Mouse (Mus musculus): ENCODE data around the gene Plekha7. TPM values are rescaled to one million over a fixed set of nuclear protein-coding genes. Genes with fewer than 3 reads are reported as not detected.

Plekha7 gene
- polyA plus RNA-seq, 1 experiment from 2014 or later = 8.8 TPM

GRCm38 (mm10) chr7:116240791-116241474 is 67.2 kb downstream of the Plekha7 start:
- H3K4me3 ChIP-seq (ENCODE audit: low read depth, low read length) = no peak overlapping the region
- H3K27ac ChIP-seq (ENCODE audit: low read depth, low read length) = no peak overlapping the region
- H3K4me1 ChIP-seq (replicated peaks; ENCODE audit: control insufficient read depth, insufficient read depth, low read length) = 0 out of 2 replicates have a peak, but pooled peaks cover 5% of the 10 kb centered on the region
- no peak overlapping the region for H3K9ac ChIP-seq (ENCODE audit: low read depth, low read length)
- WGBS = 77% methylated on average over 12 of the region's 12 CpGs
- H3K9me3 ChIP-seq (ENCODE audit: control insufficient read depth, low read length) = no peaks in the 10 kb centered on the region
- 0 out of 2 replicates have a peak, but pooled peaks cover 14% of the 10 kb centered on the region for H3K27me3 ChIP-seq (ENCODE audit: control insufficient read depth, insufficient read depth, low read length)
- DNase-seq (ENCODE audit: low spot score) (no peak), ATAC-seq (ENCODE audit: low FRiP score) (no peak)
- no peak overlapping the region for H3K4me2 ChIP-seq (replicated peaks; ENCODE audit: low read depth, low read length)
- no peaks in the 10 kb centered on the region for H3K36me3 ChIP-seq (ENCODE audit: control insufficient read depth, insufficient read depth, low read length)

DNA sequence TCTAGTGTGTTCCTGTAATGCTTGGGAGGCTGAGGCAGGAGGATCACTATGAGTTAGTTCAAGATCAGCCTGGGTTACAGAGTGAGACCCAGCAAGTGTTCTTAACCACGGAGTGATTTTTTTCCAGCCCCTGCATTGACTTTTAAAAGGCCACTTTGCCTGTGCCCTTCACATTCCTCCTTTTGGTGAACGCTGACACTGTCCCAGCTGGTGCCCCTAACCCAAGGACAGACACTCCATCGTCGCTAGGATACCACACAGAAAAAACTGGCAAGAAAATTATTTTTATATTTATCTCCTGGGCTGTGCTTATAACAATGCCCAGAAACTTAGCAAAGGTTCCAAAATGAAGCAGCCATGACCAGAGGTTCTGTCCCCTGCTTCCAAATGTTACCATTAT is 67.8 kb downstream of the Plekha7 start:
- H3K9ac ChIP-seq (ENCODE audit: low read depth, low read length) = no peak overlapping the region
- WGBS = 84% methylated on average over 4 of the region's 4 CpGs
- peaks cover 5% of the 10 kb centered on the region; the same call in 1 of the 2 replicates for H3K4me1 ChIP-seq (replicated peaks; ENCODE audit: control insufficient read depth, insufficient read depth, low read length)
- no peaks in the 10 kb centered on the region for H3K9me3 ChIP-seq (ENCODE audit: control insufficient read depth, low read length)
- DNase-seq (ENCODE audit: low spot score) (no peak), ATAC-seq (ENCODE audit: low FRiP score) (no peak)
- H3K4me3 ChIP-seq (ENCODE audit: low read depth, low read length) = no peak overlapping the region
- H3K36me3 ChIP-seq (ENCODE audit: control insufficient read depth, insufficient read depth, low read length) = no peaks in the 10 kb centered on the region
- peaks cover 14% of the 10 kb centered on the region; the same call in 1 of the 2 replicates for H3K27me3 ChIP-seq (ENCODE audit: control insufficient read depth, insufficient read depth, low read length)
- no peak overlapping the region for H3K27ac ChIP-seq (ENCODE audit: low read depth, low read length)
- no peak overlapping the region for H3K4me2 ChIP-seq (replicated peaks; ENCODE audit: low read depth, low read length)

DNA sequence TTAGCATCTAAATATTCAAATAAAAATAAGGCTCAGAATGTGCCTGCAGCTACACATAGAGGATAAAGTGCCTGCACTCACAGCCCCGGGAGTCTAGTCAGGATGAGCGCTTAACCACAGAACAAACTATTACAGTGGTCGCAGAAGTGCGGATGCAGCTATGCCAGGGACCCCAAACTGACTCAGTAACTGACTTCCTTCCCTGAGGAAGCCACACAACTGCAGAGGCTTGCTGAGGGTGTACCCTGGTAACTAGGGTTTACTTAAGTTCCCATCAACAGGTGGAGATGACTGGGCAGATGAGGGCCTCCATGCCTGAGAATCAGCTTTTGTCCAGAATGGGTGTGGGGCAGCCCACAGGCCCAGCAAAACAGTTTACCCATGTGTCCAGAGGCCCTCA is 69.9 kb downstream of the Plekha7 start:
- no peak overlapping the region for H3K4me2 ChIP-seq (replicated peaks; ENCODE audit: low read depth, low read length)
- H3K9me3 ChIP-seq (ENCODE audit: control insufficient read depth, low read length) = no peaks in the 10 kb centered on the region
- H3K4me1 ChIP-seq (replicated peaks; ENCODE audit: control insufficient read depth, insufficient read depth, low read length) = peaks cover 5% of the 10 kb centered on the region; the same call in 1 of the 2 replicates
- no peak overlapping the region for H3K9ac ChIP-seq (ENCODE audit: low read depth, low read length)
- no peaks in the 10 kb centered on the region for H3K36me3 ChIP-seq (ENCODE audit: control insufficient read depth, insufficient read depth, low read length)
- no peak for ATAC-seq (ENCODE audit: low FRiP score)
- peaks cover 14% of the 10 kb centered on the region; the same call in 1 of the 2 replicates for H3K27me3 ChIP-seq (ENCODE audit: control insufficient read depth, insufficient read depth, low read length)
- 77% methylated on average over 4 of the region's 4 CpGs for WGBS
- H3K4me3 ChIP-seq (ENCODE audit: low read depth, low read length) = no peak overlapping the region
- no peak overlapping the region for H3K27ac ChIP-seq (ENCODE audit: low read depth, low read length)
- DNase-seq (ENCODE audit: low spot score) = no peak

DNA sequence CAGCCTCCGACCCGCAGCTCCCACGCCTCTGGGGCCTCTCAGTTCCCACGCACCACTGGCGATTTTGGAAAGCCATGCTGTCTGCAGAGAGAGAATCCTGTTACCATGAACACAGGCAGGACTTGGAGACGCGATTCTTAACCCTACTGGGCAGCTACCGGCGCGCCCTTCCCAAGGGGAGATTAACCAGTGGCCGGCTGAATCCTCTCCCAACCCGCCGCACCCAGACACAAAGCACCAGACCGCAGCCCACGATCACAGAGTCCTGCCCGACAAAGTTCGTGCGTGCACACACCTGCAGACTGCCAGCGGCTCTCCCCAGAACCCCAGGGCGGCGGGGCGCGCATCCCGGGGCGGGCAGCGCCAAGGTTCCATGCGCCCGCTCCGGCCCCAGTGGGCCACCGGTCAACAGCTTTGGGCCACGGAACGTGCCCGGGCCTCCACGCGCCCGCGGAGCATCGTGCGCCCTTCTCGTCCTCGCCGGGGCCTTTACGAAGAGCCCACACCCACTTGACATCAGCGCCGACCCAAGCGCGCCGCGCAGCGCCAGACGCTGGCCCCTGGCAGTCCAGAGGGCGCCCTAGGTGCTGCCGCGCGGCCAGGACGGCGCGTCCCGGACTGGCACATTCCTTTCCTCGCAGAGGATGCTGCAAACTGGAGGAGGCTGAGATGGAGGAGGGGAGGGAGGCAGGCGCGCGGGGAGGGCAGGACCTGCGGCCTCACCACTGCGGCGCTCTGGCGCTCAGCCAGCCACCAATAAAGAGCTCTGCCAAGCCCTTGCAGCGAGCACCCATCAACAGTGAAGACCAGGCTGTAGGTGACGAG is 70.8 kb downstream of the Plekha7 start:
- Histone ChIP-seq H3K4me3 (ENCODE audit: low read depth, low read length) (peak overlapping the region; percentile 45), H3K4me2 (replicated peaks; ENCODE audit: low read depth, low read length) (peak overlapping the region; percentile 93), H3K36me3 (ENCODE audit: control insufficient read depth, insufficient read depth, low read length) (no peaks in the 10 kb centered on the region), H3K27ac (ENCODE audit: low read depth, low read length) (no peak overlapping the region), H3K9me3 (ENCODE audit: control insufficient read depth, low read length) (no peaks in the 10 kb centered on the region), H3K4me1 (replicated peaks; ENCODE audit: control insufficient read depth, insufficient read depth, low read length) (peaks cover 5% of the 10 kb centered on the region; the same call in 1 of the 2 replicates), H3K9ac (ENCODE audit: low read depth, low read length) (peak overlapping the region; percentile 48; the same call in 1 of the 2 replicates), H3K27me3 (ENCODE audit: control insufficient read depth, insufficient read depth, low read length) (peaks cover 14% of the 10 kb centered on the region; the same call in 1 of the 2 replicates)
- 1% methylated on average over 58 of the region's 69 CpGs for WGBS
- peak; percentile 53; the same call in 1 of the 2 replicates for ATAC-seq (ENCODE audit: low FRiP score)
- DNase-seq (ENCODE audit: low spot score) = peak; percentile 54

DNA sequence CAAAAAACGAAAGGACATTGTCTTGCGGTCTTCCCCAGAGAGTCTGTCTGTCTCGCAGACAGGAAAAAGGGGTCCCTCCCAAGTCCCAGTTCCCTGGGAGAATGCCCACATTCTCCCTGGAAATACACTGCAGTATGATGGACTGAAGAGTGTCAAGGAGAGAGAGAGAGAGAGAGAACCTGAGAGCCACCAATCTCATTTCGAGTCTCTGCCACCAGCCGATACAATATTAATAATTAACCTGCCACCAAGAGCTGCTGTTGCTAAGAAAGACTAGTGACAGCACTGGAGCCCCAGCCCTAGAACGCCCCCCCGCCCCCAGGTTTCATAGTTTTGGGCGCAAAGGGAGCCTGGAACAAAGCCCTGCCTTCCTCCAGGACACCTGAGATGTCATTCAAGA is 71.6 kb downstream of the Plekha7 start:
- H3K4me3 ChIP-seq (ENCODE audit: low read depth, low read length) = peak overlapping the region; percentile 45; the same call in 1 of the 2 replicates
- DNase-seq (ENCODE audit: low spot score) (no peak), ATAC-seq (ENCODE audit: low FRiP score) (no peak)
- no peaks in the 10 kb centered on the region for H3K36me3 ChIP-seq (ENCODE audit: control insufficient read depth, insufficient read depth, low read length)
- H3K9me3 ChIP-seq (ENCODE audit: control insufficient read depth, low read length) = no peaks in the 10 kb centered on the region
- H3K4me2 ChIP-seq (replicated peaks; ENCODE audit: low read depth, low read length) = peak overlapping the region; percentile 93
- peaks cover 5% of the 10 kb centered on the region; the same call in 1 of the 2 replicates for H3K4me1 ChIP-seq (replicated peaks; ENCODE audit: control insufficient read depth, insufficient read depth, low read length)
- peaks cover 14% of the 10 kb centered on the region; the same call in 1 of the 2 replicates for H3K27me3 ChIP-seq (ENCODE audit: control insufficient read depth, insufficient read depth, low read length)
- 48% methylated on average over 8 of the region's 8 CpGs for WGBS
- no peak overlapping the region; the same call in 1 of the 2 replicates for H3K27ac ChIP-seq (ENCODE audit: low read depth, low read length)
- H3K9ac ChIP-seq (ENCODE audit: low read depth, low read length) = no peak overlapping the region

DNA sequence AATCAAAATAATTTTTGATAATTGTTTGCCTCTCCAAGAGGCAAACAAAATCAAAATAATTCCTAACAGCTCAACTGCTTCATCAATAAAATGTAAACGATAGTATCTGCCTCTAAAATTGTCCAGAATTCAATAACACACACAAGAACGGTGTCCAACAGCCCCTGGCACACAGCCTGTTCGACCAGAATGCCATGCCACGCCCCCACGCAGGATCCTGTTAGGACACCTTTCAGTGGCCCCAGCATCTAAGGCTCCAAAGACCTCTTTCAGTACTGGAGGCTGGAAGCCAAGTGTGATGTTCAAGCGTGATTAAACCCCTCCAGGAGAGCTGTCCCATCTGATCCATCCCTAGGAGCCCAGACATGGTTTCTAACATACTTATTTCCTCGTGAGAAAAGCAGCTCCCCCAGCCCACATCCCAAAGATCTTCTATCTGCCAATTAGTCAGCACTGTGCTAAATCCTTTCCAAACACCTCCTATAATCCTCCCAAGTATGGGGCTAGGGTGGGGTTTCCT is 73.8 kb downstream of the Plekha7 start:
- ATAC-seq (ENCODE audit: low FRiP score) = no peak
- 80% methylated on average over 7 of the region's 7 CpGs for whole genome bisulfite sequencing
- Histone ChIP-seq H3K36me3 (ENCODE audit: control insufficient read depth, insufficient read depth, low read length) (no peaks in the 10 kb centered on the region), H3K9ac (ENCODE audit: low read depth, low read length) (no peak overlapping the region), H3K4me1 (replicated peaks; ENCODE audit: control insufficient read depth, insufficient read depth, low read length) (peaks cover 5% of the 10 kb centered on the region; the same call in 1 of the 2 replicates), H3K9me3 (ENCODE audit: control insufficient read depth, low read length) (no peaks in the 10 kb centered on the region), H3K4me2 (replicated peaks; ENCODE audit: low read depth, low read length) (no peak overlapping the region), H3K27me3 (ENCODE audit: control insufficient read depth, insufficient read depth, low read length) (peaks cover 14% of the 10 kb centered on the region; the same call in 1 of the 2 replicates), H3K4me3 (ENCODE audit: low read depth, low read length) (no peak overlapping the region), H3K27ac (ENCODE audit: low read depth, low read length) (no peak overlapping the region)
- DNase-seq (ENCODE audit: low spot score) = no peak

DNA sequence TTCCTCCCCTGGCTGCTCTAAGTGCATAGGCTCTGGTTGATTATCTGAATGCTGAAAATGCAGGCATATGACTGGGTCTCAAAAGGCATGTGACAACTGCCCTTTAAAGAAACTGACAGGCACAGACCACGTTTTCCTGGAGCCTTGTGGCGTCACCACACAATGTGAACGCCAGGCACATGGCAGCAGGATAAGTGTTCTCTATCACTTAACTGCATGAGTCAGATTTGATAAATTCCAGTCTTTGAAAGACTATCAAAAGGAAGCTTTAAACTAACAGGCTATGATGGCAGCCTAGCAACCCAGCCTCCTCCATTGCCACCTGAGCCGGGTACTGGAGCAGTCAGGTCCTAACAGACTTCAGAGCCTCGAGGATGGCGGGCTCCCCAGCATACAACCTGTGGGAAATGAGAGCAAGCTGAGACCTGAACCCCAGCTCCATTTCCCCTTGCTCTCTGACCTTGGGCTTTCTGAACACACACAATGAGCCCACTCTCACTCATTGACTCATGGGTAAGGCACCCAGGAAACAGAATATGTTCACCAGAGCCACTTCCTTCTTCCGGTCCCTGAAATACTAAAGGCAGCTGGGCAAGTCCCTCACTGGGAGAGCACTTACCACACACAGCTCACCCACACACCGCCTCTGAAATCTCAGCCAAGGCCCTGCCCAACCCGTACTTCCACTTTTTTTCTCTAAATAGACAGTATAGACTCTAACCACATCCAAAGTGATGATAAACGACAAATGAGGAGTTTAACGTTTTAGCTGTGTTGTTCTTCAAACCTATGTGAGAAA is 77.2 kb downstream of the Plekha7 start:
- Histone ChIP-seq H3K27me3 (ENCODE audit: control insufficient read depth, insufficient read depth, low read length) (no peaks in the 10 kb centered on the region; the same call in 1 of the 2 replicates), H3K27ac (ENCODE audit: low read depth, low read length) (no peak overlapping the region), H3K4me1 (replicated peaks; ENCODE audit: control insufficient read depth, insufficient read depth, low read length) (no peaks in the 10 kb centered on the region; the same call in 1 of the 2 replicates), H3K36me3 (ENCODE audit: control insufficient read depth, insufficient read depth, low read length) (no peaks in the 10 kb centered on the region), H3K4me2 (replicated peaks; ENCODE audit: low read depth, low read length) (no peak overlapping the region), H3K4me3 (ENCODE audit: low read depth, low read length) (no peak overlapping the region), H3K9me3 (ENCODE audit: control insufficient read depth, low read length) (no peaks in the 10 kb centered on the region), H3K9ac (ENCODE audit: low read depth, low read length) (no peak overlapping the region)
- DNase-seq (ENCODE audit: low spot score) = no peak
- 83% methylated on average over 11 of the region's 11 CpGs for WGBS
- ATAC-seq (ENCODE audit: low FRiP score) = no peak

DNA sequence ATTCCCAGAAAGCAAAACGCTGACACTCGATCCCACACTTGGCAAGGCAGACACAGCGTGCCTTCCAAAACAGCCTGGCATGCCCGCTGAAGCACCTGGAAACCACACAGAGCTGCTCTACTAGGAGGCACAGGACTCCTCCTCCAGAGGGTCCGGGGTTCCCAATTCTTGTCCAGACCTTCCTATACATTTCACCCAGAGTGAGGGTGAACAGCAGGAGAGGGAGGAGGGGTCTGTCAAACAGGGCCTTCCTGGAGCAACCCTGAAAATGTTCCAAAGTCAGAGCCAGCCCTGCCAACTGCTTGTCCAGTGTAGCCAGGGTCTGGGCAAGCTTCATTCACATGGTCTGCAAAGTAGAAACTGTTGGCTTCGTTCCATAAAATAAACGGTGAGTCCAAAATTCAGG is 81.3 kb downstream of the Plekha7 start:
- DNase-seq (ENCODE audit: low spot score) (no peak), ATAC-seq (ENCODE audit: low FRiP score) (no peak)
- no peak overlapping the region for H3K4me3 ChIP-seq (ENCODE audit: low read depth, low read length)
- H3K4me2 ChIP-seq (replicated peaks; ENCODE audit: low read depth, low read length) = no peak overlapping the region
- peaks cover 3% of the 10 kb centered on the region; the same call in 1 of the 2 replicates for H3K4me1 ChIP-seq (replicated peaks; ENCODE audit: control insufficient read depth, insufficient read depth, low read length)
- H3K27ac ChIP-seq (ENCODE audit: low read depth, low read length) = no peak overlapping the region
- H3K27me3 ChIP-seq (ENCODE audit: control insufficient read depth, insufficient read depth, low read length) = no peaks in the 10 kb centered on the region
- no peak overlapping the region for H3K9ac ChIP-seq (ENCODE audit: low read depth, low read length)
- no peaks in the 10 kb centered on the region for H3K36me3 ChIP-seq (ENCODE audit: control insufficient read depth, insufficient read depth, low read length)
- 90% methylated on average over 7 of the region's 7 CpGs for WGBS
- H3K9me3 ChIP-seq (ENCODE audit: control insufficient read depth, low read length) = no peaks in the 10 kb centered on the region
